Mouse (Mus musculus): Measurements from ENCODE around the gene Gsk3a.

- TF ChIP-seq MYOG (IDR thresholded peaks at IDR 0.05; ENCODE audit: control insufficient read depth, extremely low read depth, insufficient read length) = no peak
- no peak for TF ChIP-seq CTCF (IDR thresholded peaks at IDR 0.05; ENCODE audit: control insufficient read depth, insufficient read depth, insufficient read length)
- TF ChIP-seq MAX (IDR thresholded peaks at IDR 0.05) = no peak
- TF ChIP-seq CEBPB (IDR thresholded peaks at IDR 0.05; ENCODE audit: low read depth) = no peak
Observed at GRCm38 (mm10) chr7:25217653-25218395, 19.8 kb downstream of the Gsk3a start.
